Mouse (Mus musculus) neural tube, embryonic 11.5 days (tissue): ENCODE data around the gene Lrrc61. TPM values are rescaled to one million over a fixed set of nuclear protein-coding genes. Genes with fewer than 3 reads are reported as not detected.

Experiments
- ATAC-seq: fragments of 200-750 bp; cut with Nextera tagmentation; 2 replicates; pipeline ENCODE4 v1.8.0; 2017; ENCODE audit warnings: moderate number of reproducible peaks, mild to moderate bottlenecking, moderate TSS enrichment, moderate library complexity; ENCODE audit not compliant: insufficient read depth, low FRiP score, low TSS enrichment
- DNase-seq: peaks from one replicate; pipeline ENCODE4 v3.0.0-alpha.2; 2015; ENCODE audit warnings: low spot score
- H3K27ac ChIP-seq: fragments of 300-500 bp; sonication (generic); 2 replicates; pipeline ENCODE4 v1.5.1; 2014; ENCODE audit warnings: low read depth, mild to moderate bottlenecking, low read length
- H3K27me3 ChIP-seq: fragments of 300-500 bp; sonication (generic); 2 replicates; pipeline ENCODE4 v1.6.1; 2014; ENCODE audit warnings: mild to moderate bottlenecking, low read length, mixed read lengths; ENCODE audit not compliant: control insufficient read depth, insufficient read depth
- H3K36me3 ChIP-seq: fragments of 300-500 bp; sonication (generic); 2 replicates; pipeline ENCODE4 v1.6.1; 2014; ENCODE audit warnings: mild to moderate bottlenecking, low read length, moderate library complexity, mixed read lengths; ENCODE audit not compliant: control insufficient read depth, insufficient read depth
- H3K4me1 ChIP-seq: fragments of 300-500 bp; sonication (generic); 2 replicates; pipeline ENCODE4 v1.6.1; 2014; ENCODE audit warnings: low read length, mixed read lengths; ENCODE audit not compliant: control insufficient read depth, insufficient read depth
- H3K4me2 ChIP-seq: fragments of 300-500 bp; sonication (generic); 2 replicates; pipeline ENCODE4 v1.6.1; 2014; ENCODE audit warnings: low read depth, mild to moderate bottlenecking, moderate library complexity
- H3K4me3 ChIP-seq: fragments of 300-500 bp; sonication (generic); 2 replicates; pipeline ENCODE4 v1.5.1; 2014; ENCODE audit warnings: low read depth, low read length
- H3K9ac ChIP-seq: fragments of 300-500 bp; sonication (generic); 2 replicates; pipeline ENCODE4 v1.6.1; 2014; ENCODE audit warnings: mild to moderate bottlenecking, low read length
- H3K9me3 ChIP-seq: fragments of 300-500 bp; sonication (generic); 2 replicates; pipeline ENCODE4 v1.6.1; 2016; ENCODE audit warnings: low read length; ENCODE audit not compliant: control insufficient read depth
- WGBS: fragments of 180-500 bp; shearing (Covaris S2); extraction: QIAGEN DNeasy Blood & Tissue Kit; methylation state at CpG from one replicate; pipeline ENCODE4 v1.1.7; 2014; 5-methylcytosine and 5-hydroxymethylcytosine counted together
- polyA plus RNA-seq: library from polyadenylated mRNA; unstranded; fragments of >200 nt; fragmentation: Nextera tagmentation; extraction: Ambion mirVana; gene quantifications from 2 replicates; pipeline ENCODE4 v1.2.1, GENCODE M21; 2014

The Lrrc61 gene
- polyA plus RNA-seq, 1 experiment from 2014 or later: 18.7 TPM

DNA sequence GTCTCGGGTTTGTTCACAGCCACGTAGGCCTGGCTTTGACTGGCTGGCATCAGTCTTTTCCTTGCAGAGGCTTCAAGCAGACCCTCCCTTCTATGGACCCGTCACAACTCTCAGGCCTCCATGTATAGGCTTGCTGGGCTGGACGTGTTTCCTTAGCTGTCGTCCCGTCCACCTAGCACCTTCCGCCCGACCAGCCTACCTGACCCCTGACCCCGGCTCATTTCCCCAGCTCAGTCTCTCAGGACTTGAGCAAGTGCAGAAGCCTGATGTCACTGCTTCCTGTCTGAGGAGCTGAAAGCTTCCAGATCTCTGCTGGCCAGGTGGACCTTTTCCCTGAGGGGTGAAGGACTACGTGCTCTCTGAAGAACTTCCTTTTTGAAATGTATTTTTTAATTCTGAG lies 18.7 kb downstream of the Lrrc61 start:
- no peaks in the 10 kb centered on the region for H3K27me3 ChIP-seq
- no peak for ATAC-seq
- no peak overlapping the region for H3K9ac ChIP-seq
- H3K36me3 ChIP-seq: no peaks in the 10 kb centered on the region; the same call in 1 of the 2 replicates
- H3K4me3 ChIP-seq: no peak overlapping the region
- H3K4me2 ChIP-seq: no peak overlapping the region
- DNase-seq: peak; percentile 14
- no peak overlapping the region for H3K27ac ChIP-seq
- H3K9me3 ChIP-seq: no peaks in the 10 kb centered on the region
- H3K4me1 ChIP-seq: no peaks in the 10 kb centered on the region
- 52% methylated on average over 10 of the region's 10 CpGs for WGBS

DNA sequence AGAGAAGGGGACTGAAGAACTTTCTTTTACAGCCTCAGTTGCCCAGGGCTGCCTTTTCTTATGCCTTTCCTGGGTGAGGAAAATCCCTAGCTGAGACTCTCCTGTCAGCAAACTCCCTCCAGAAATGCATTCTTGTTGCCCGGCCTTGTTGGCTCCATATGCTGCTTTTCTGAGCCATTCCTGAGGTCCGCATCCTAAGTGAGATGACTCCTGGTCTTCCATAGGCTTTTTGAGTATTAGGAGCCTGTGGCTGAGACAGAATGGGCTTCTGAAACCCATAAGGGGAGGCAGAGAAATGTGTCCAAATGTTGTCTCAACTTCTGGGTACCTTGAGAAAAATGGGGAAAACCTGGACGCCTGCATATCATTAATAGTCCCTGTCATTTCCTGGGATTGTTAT lies 19.4 kb downstream of the Lrrc61 start:
- H3K4me2 ChIP-seq: no peak overlapping the region
- DNase-seq: no peak
- no peaks in the 10 kb centered on the region for H3K4me1 ChIP-seq
- no peak overlapping the region for H3K9ac ChIP-seq
- H3K4me3 ChIP-seq: no peak overlapping the region
- 81% methylated on average over 3 of the region's 3 CpGs for WGBS
- no peak overlapping the region for H3K27ac ChIP-seq
- no peaks in the 10 kb centered on the region for H3K9me3 ChIP-seq
- H3K36me3 ChIP-seq: no peaks in the 10 kb centered on the region
- H3K27me3 ChIP-seq: no peaks in the 10 kb centered on the region
- ATAC-seq: no peak

- Histone ChIP-seq H3K9ac (no peak overlapping the region), H3K27ac (no peak overlapping the region), H3K4me3 (no peak overlapping the region), H3K36me3 (no peaks in the 10 kb centered on the region), H3K4me2 (no peak overlapping the region), H3K4me1 (peaks cover 2% of the 10 kb centered on the region; the same call in 1 of the 2 replicates), H3K9me3 (no peaks in the 10 kb centered on the region), H3K27me3 (no peaks in the 10 kb centered on the region)
- ATAC-seq: no peak
- no peak for DNase-seq
- WGBS: 71% methylated on average over 5 of the region's 5 CpGs
Observed at GRCm38 (mm10) chr6:48578736-48579135, 24.1 kb downstream of the Lrrc61 start.

DNA sequence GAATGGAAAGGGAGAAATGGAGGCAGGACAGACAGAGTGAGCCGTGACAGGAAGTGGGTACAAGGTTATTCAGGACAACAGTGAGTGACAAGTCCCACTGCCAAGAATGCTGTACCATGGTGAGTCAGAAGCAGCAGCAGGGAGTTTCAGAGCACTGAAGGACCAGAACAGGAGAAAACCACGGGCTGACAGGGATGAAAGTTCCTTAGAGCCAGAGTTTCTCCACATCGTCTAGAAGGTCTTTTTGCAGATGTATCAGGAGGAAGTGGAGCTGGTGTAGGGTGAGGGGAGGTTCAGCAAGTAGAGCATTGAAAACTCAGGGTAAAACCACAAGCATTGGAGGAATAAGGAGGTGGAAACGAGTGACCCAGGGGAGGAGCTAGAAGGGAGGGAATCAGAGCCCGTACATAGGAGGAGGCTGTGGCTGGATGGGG lies 24.6 kb downstream of the Lrrc61 start:
- Histone ChIP-seq H3K9me3 (no peaks in the 10 kb centered on the region), H3K4me1 (peaks cover 2% of the 10 kb centered on the region; the same call in 1 of the 2 replicates), H3K4me2 (no peak overlapping the region), H3K4me3 (no peak overlapping the region), H3K9ac (no peak overlapping the region), H3K36me3 (no peaks in the 10 kb centered on the region), H3K27ac (no peak overlapping the region), H3K27me3 (no peaks in the 10 kb centered on the region)
- DNase-seq: no peak
- 47% methylated on average over 5 of the region's 5 CpGs for WGBS
- no peak for ATAC-seq

DNA sequence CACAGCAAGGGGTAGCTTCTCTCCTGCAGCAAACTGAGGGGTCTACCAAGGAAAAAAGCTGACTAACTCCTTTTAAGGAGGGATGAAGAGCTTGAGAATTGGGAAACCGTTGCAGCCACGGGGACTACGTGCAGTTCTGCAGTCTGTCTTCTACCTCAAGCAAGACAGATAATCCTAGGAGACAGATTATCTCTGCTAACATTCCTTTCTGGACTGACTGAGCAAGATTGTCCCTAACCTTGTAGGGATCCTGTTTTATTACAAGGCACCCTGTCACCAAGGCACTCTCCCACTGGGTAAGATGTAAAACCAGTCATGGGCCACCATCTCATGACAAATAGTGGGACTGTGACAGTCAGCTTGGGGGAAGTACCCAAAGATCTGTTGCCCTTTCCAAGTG lies 26.7 kb downstream of the Lrrc61 start:
- peaks cover 2% of the 10 kb centered on the region; the same call in 1 of the 2 replicates for H3K4me1 ChIP-seq
- H3K27ac ChIP-seq: no peak overlapping the region
- H3K9me3 ChIP-seq: no peaks in the 10 kb centered on the region
- DNase-seq (no peak), ATAC-seq (no peak)
- H3K4me3 ChIP-seq: no peak overlapping the region
- H3K4me2 ChIP-seq: no peak overlapping the region
- no peaks in the 10 kb centered on the region for H3K27me3 ChIP-seq
- WGBS: 28% methylated on average over 3 of the region's 3 CpGs
- H3K9ac ChIP-seq: no peak overlapping the region
- no peaks in the 10 kb centered on the region for H3K36me3 ChIP-seq

DNA sequence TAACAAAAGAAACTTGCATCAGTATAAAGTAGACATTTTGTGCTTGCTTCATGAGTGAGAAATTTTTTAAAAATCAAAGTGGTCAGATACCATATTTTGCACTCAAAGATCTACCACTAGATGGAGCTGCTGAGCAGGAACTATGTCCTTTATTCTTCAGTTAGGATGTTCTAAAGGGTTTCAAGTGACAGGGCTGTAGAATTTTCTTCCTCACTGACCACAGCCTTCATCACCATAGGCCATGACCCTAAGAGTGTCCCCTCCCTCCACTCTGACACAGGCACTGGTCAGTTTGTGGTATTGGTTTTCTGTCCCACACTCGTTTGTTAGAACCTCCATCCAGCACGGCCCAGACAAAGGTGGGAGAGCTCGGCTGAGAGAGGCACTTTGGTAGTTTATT lies 27.4 kb downstream of the Lrrc61 start:
- ATAC-seq (no peak), DNase-seq (peak; percentile 35)
- Histone ChIP-seq H3K4me1 (peaks cover 2% of the 10 kb centered on the region; the same call in 1 of the 2 replicates), H3K9me3 (no peaks in the 10 kb centered on the region), H3K9ac (no peak overlapping the region), H3K27ac (no peak overlapping the region), H3K36me3 (no peaks in the 10 kb centered on the region), H3K4me3 (no peak overlapping the region), H3K4me2 (no peak overlapping the region), H3K27me3 (no peaks in the 10 kb centered on the region)
- 77% methylated on average over 3 of the region's 3 CpGs for WGBS

- no peak within 1 kb of the TSS for H3K27ac ChIP-seq
- WGBS: 67% methylated on average over 6 of the region's 6 CpGs
- no peaks in the 10 kb centered on the region; the same call in 1 of the 2 replicates for H3K4me1 ChIP-seq
- H3K9ac ChIP-seq: no peak within 1 kb of the TSS
- DNase-seq (no peak), ATAC-seq (no peak)
- H3K4me2 ChIP-seq: no peak within 1 kb of the TSS
- no peaks in the 10 kb centered on the region for H3K36me3 ChIP-seq
- no peak within 1 kb of the TSS for H3K4me3 ChIP-seq
- no peaks in the 10 kb centered on the region for H3K27me3 ChIP-seq
- H3K9me3 ChIP-seq: no peaks in the 10 kb centered on the region
Observed at GRCm38 (mm10) chr6:48589194-48589750, 34.7 kb downstream of the Lrrc61 start, which contains the start of gene Gm45021. Gene Gm45021 (plus strand): TSS chr6:48589610.

DNA sequence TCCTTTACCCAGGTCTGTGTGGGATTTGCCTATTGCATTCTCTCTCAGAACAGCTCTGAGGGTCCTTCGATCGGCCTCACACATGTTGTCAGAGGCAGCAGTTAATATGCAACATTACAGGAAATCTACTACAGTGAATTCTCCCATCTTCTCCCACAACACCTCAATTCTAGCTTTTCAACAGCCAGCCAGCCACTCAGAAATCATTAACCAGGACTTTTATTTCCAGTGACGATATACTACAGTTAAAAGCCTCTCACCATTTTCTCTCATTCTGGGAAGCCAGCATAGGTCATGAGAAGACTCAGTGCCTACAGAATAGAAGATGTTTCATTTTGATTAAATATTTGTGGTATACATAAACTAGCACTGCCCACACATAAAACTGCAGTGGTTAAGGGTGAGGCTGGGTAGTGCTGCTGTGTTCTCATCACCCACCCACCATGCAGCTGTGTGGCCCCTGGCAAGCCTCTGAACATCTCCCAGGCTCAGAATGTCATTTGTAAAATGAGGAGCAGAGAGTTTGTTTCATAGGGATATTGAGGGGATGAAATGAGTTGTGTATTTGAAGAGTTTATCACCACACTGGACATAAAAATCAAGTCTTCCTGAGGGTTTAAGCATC lies 36.7 kb downstream of the Lrrc61 start:
- ATAC-seq (no peak), DNase-seq (no peak)
- H3K27me3 ChIP-seq: no peaks in the 10 kb centered on the region
- no peaks in the 10 kb centered on the region for H3K9me3 ChIP-seq
- H3K4me1 ChIP-seq: peaks cover 7% of the 10 kb centered on the region; the same call in 1 of the 2 replicates
- H3K9ac ChIP-seq: no peak overlapping the region
- peaks cover 7% of the 10 kb centered on the region for H3K36me3 ChIP-seq
- no peak overlapping the region for H3K4me3 ChIP-seq
- H3K4me2 ChIP-seq: no peak overlapping the region
- WGBS: 50% methylated on average over 3 of the region's 3 CpGs
- no peak overlapping the region for H3K27ac ChIP-seq

DNA sequence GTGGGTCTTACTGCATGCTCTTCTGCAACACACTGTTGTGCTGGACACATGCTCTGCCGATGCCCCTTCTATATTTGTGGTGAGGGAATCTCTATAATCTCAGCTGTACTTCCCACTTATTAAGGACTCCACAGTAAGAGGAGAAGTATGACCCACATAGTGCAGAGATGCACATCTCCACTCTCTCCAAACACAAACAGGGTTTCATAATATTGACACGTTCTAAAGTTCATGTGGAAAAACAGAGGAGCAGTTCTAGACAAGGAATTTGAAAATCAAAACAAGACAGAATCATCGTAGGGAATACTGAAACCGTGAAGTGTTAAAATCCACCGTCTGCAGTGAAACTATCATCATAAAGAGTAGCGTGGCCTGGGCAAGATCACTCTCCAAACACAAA lies 37.3 kb downstream of the Lrrc61 start:
- ATAC-seq: no peak
- H3K27me3 ChIP-seq: no peaks in the 10 kb centered on the region
- H3K9ac ChIP-seq: no peak overlapping the region
- no peak overlapping the region for H3K4me2 ChIP-seq
- 88% methylated on average over 6 of the region's 6 CpGs for WGBS
- no peak overlapping the region for H3K4me3 ChIP-seq
- no peak overlapping the region for H3K27ac ChIP-seq
- H3K36me3 ChIP-seq: peaks cover 12% of the 10 kb centered on the region
- peaks cover 7% of the 10 kb centered on the region; the same call in 1 of the 2 replicates for H3K4me1 ChIP-seq
- H3K9me3 ChIP-seq: no peaks in the 10 kb centered on the region
- DNase-seq: no peak
